Mouse (Mus musculus) stomach, embryonic 14.5 days (tissue): ENCODE results near the gene Trmt1l. TPM values are rescaled to one million over a fixed set of nuclear protein-coding genes. Genes with fewer than 3 reads are reported as not detected.

Source experiments
- ATAC-seq: fragments of 200-750 bp; cut with Nextera tagmentation; 2 replicates; pipeline ENCODE4 v1.8.0; 2017; ENCODE audit warnings: low read depth, moderate TSS enrichment; ENCODE audit not compliant: insufficient number of reproducible peaks, insufficient read depth, low FRiP score
- H3K27ac ChIP-seq: fragments of 300-500 bp; sonication (generic); 2 replicates; pipeline ENCODE4 v1.5.1; 2014; ENCODE audit warnings: mild to moderate bottlenecking, low read length, moderate library complexity, mixed read lengths
- H3K27me3 ChIP-seq: fragments of 300-500 bp; sonication (generic); 2 replicates; pipeline ENCODE4 v1.6.1; 2014; ENCODE audit warnings: low read length, control low read depth, mixed read lengths; ENCODE audit not compliant: control insufficient read depth, insufficient read depth
- H3K36me3 ChIP-seq: fragments of 300-500 bp; sonication (generic); 2 replicates; pipeline ENCODE4 v1.6.1; 2014; ENCODE audit warnings: mild to moderate bottlenecking, control low read depth, low read length, moderate library complexity, mixed read lengths; ENCODE audit not compliant: control insufficient read depth, insufficient read depth
- H3K4me1 ChIP-seq: fragments of 300-500 bp; sonication (generic); 2 replicates; pipeline ENCODE4 v1.6.1; 2014; ENCODE audit warnings: low read length, control low read depth, mixed read lengths; ENCODE audit not compliant: control insufficient read depth, insufficient read depth
- H3K4me2 ChIP-seq: fragments of 300-500 bp; sonication (generic); replicated peaks from 2 replicates; pipeline ENCODE4 v1.6.1; 2014; ENCODE audit warnings: low read depth, low read length, control low read depth
- H3K4me3 ChIP-seq: fragments of 300-500 bp; sonication (generic); 2 replicates; pipeline ENCODE4 v1.5.1; 2014; ENCODE audit warnings: low read depth, low read length, control low read depth
- H3K9ac ChIP-seq: fragments of 300-500 bp; sonication (generic); replicated peaks from 2 replicates; pipeline ENCODE4 v1.6.1; 2014; ENCODE audit warnings: low read depth, mild to moderate bottlenecking, control low read depth, low read length, moderate library complexity, mixed read lengths
- H3K9me3 ChIP-seq: fragments of 300-500 bp; sonication (generic); 2 replicates; pipeline ENCODE4 v1.6.1; 2016; ENCODE audit warnings: low read depth, low read length, control low read depth; ENCODE audit not compliant: control insufficient read depth
- WGBS: fragments of 180-500 bp; shearing (Covaris S2); extraction: QIAGEN DNeasy Blood & Tissue Kit; methylation state at CpG from one replicate; pipeline ENCODE4 v1.1.7; 2014; 5-methylcytosine and 5-hydroxymethylcytosine counted together
- polyA plus RNA-seq: library from polyadenylated mRNA; unstranded; fragments of >200 nt; fragmentation: Nextera tagmentation; extraction: Ambion mirVana; gene quantifications from 2 replicates; pipeline ENCODE4 v1.2.1, GENCODE M21; 2014

Trmt1l gene
- polyA plus RNA-seq, 1 experiment from 2014 or later: 44.7 TPM

DNA sequence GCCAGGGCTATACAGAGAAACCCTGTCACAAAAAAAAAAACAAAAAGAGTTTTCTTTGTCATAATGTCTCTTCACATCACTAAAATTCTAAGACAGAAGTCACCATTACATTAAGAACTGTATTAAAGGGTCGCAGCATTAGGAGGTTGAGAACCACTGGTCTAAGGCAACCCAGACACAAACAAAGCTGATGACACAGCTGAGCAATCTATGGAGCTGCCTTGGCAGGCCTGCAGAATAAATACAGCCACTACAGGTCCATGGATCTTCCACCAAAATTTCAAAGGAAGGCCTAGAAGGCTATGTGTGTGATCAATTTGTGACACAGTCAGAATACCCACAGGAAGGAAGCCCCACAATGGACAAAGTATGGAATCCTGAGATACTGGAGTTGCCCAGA, 54.2 kb downstream of the Trmt1l start:
- Histone ChIP-seq H3K9ac (no peak overlapping the region), H3K36me3 (peaks cover 11% of the 10 kb centered on the region)

DNA sequence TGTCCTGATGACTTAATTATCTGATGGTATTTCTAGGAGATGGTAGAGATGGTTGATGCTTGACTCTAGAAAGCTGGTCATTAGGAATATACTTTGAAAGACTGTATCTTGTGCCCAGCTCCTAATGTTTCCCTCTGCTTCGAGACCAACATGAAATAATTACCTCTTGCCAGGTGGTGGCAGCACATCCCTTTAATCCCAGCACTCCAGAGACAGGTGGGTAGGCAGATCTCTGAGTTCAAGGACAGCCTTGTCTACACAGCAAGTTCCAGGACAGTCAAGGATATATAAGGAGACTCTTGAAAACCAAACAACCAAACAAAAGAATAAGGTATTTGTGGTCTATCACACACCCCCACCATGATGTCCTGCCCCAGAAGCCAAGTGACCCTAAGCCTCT, 55.2 kb downstream of the Trmt1l start:
- ATAC-seq: no peak
- Histone ChIP-seq H3K27me3 (no peaks in the 10 kb centered on the region), H3K4me1 (0 out of 2 replicates have a peak, but pooled peaks cover 4% of the 10 kb centered on the region), H3K27ac (no peak overlapping the region), H3K9ac (no peak overlapping the region), H3K9me3 (no peaks in the 10 kb centered on the region), H3K36me3 (peaks cover 6% of the 10 kb centered on the region), H3K4me2 (no peak overlapping the region), H3K4me3 (no peak overlapping the region)
- WGBS: 54% methylated on average over 1 of the region's 1 CpGs

More for the DNA sequence above, 54.2 kb downstream of the Trmt1l start:
- ATAC-seq: no peak
- Histone ChIP-seq H3K4me3 (no peak overlapping the region), H3K27me3 (no peaks in the 10 kb centered on the region), H3K4me2 (no peak overlapping the region), H3K27ac (no peak overlapping the region), H3K9me3 (no peaks in the 10 kb centered on the region), H3K4me1 (0 out of 2 replicates have a peak, but pooled peaks cover 4% of the 10 kb centered on the region)
- 94% methylated on average over 1 of the region's 1 CpGs for WGBS

DNA sequence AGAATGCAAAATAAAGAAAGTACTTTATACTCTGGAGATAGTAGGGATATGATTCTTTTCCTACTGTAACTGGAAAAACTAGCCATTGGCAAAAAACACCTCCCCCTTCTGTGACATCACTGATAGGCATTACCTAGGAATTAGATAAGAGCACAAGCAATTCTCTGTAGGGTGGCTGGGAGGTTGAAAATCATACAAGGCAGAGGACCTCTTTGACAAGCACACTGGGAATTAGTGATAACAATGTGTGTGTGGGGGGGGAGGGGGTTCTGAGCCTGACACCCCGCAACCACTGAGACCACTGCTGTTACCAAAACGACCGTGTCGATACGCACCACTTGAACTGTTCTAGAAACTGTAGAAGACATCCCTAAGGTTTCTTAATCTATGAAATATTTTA, 56.4 kb downstream of the Trmt1l start:
- Histone ChIP-seq H3K27ac (no peak overlapping the region), H3K36me3 (peaks cover 6% of the 10 kb centered on the region), H3K27me3 (no peaks in the 10 kb centered on the region), H3K9me3 (no peaks in the 10 kb centered on the region), H3K4me3 (no peak overlapping the region), H3K4me2 (no peak overlapping the region), H3K9ac (no peak overlapping the region), H3K4me1 (0 out of 2 replicates have a peak, but pooled peaks cover 4% of the 10 kb centered on the region)
- no peak for ATAC-seq
- 92% methylated on average over 5 of the region's 5 CpGs for WGBS

DNA sequence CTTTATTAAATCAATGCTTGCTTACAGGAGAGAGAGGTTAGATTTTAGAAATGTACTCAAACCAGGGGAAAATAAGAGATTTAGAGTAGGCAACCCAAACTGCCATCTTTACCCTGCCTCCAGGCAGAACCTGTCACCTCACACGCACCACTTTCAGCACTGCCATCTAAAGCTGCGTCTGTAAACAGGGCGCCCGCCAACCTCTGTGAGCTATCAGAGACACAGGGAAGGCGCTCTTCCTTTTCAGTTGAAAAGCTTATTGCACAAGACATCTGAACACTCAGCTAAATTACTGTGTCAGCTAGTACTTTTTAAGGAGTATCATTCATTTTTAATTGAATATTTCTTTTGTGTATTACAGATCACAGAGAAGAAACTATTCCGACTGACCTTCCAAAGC, 61.5 kb downstream of the Trmt1l start:
- no peaks in the 10 kb centered on the region for H3K36me3 ChIP-seq
- H3K27me3 ChIP-seq: no peaks in the 10 kb centered on the region
- 72% methylated on average over 6 of the region's 6 CpGs for WGBS
- no peaks in the 10 kb centered on the region for H3K9me3 ChIP-seq
- H3K4me2 ChIP-seq: no peak overlapping the region
- no peak overlapping the region for H3K9ac ChIP-seq
- H3K4me1 ChIP-seq: peaks cover 2% of the 10 kb centered on the region; the same call in 1 of the 2 replicates
- no peak overlapping the region for H3K4me3 ChIP-seq
- no peak overlapping the region for H3K27ac ChIP-seq
- no peak for ATAC-seq

DNA sequence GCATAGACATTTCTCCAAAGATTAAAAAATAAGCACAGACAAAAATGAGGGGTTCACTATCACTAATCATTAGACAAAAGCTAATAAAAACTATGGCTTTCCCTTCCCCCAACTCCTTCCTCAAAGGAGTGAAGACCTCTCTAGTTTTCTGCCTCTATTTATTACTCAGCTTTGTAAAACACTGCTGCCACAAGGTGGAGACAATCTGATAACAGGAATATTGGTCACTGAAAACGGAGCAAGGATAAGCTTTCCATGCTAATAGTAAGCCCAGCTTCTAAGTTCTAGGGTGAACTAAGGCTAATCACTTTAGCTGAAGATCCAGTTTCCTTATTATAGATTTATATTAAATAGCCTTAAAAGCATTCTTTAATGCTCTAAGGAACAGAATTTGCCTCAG, 64.1 kb downstream of the Trmt1l start:
- Histone ChIP-seq H3K36me3 (no peaks in the 10 kb centered on the region), H3K4me3 (no peak overlapping the region), H3K27me3 (no peaks in the 10 kb centered on the region), H3K9me3 (no peaks in the 10 kb centered on the region), H3K9ac (no peak overlapping the region), H3K4me1 (peaks cover 8% of the 10 kb centered on the region; the same call in 1 of the 2 replicates), H3K4me2 (no peak overlapping the region), H3K27ac (no peak overlapping the region)
- WGBS: 31% methylated on average over 1 of the region's 1 CpGs
- no peak for ATAC-seq

DNA sequence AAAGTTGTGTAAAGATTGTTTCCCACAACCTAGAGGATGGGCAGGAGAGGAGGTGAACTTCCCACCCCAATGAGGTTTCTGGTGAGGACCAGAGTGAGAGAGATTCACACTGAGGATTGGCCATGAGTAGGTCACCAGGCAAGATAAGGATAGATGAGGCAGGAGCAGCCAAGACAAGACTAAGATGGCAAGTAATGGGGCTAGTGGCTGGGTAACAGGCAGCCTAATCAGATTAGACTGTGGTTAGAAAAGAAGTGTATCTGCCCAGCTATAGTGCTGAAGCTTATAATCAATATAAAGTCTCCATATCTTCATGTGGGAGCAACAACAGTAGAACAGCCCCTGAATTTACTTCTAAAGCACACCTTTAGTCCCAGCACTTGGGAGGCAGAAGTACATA, 65.5 kb downstream of the Trmt1l start:
- no peak overlapping the region for H3K27ac ChIP-seq

DNA sequence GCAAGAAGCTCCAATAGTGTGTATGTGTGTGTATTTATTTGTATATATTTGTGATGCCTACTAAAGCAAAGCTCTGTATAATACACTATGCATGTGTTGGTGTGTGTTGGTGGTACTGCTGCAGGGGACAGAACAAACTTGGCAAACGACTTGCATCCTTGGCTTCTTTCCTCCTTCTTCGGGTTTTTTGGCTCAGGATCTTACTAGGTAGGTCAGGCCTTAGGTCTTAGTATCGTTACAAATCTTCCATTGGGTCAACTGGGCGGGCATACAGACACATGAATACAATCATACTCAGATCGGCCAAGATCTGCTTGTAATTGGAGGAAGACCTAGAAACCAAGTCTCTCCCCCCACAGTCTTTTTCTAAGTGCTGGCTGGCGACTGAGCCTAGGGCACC, 66.4 kb downstream of the Trmt1l start:
- Histone ChIP-seq H3K9ac (no peak overlapping the region), H3K4me2 (no peak overlapping the region), H3K27me3 (no peaks in the 10 kb centered on the region), H3K4me3 (no peak overlapping the region), H3K27ac (no peak overlapping the region), H3K4me1 (peaks cover 16% of the 10 kb centered on the region), H3K36me3 (no peaks in the 10 kb centered on the region), H3K9me3 (no peaks in the 10 kb centered on the region)
- no peak for ATAC-seq
- 71% methylated on average over 6 of the region's 6 CpGs for WGBS

More for the DNA sequence above, 65.5 kb downstream of the Trmt1l start:
- Histone ChIP-seq H3K27me3 (no peaks in the 10 kb centered on the region), H3K9ac (no peak overlapping the region), H3K4me3 (no peak overlapping the region), H3K9me3 (no peaks in the 10 kb centered on the region), H3K4me1 (peaks cover 14% of the 10 kb centered on the region), H3K36me3 (no peaks in the 10 kb centered on the region), H3K4me2 (no peak overlapping the region)
- ATAC-seq: no peak

DNA sequence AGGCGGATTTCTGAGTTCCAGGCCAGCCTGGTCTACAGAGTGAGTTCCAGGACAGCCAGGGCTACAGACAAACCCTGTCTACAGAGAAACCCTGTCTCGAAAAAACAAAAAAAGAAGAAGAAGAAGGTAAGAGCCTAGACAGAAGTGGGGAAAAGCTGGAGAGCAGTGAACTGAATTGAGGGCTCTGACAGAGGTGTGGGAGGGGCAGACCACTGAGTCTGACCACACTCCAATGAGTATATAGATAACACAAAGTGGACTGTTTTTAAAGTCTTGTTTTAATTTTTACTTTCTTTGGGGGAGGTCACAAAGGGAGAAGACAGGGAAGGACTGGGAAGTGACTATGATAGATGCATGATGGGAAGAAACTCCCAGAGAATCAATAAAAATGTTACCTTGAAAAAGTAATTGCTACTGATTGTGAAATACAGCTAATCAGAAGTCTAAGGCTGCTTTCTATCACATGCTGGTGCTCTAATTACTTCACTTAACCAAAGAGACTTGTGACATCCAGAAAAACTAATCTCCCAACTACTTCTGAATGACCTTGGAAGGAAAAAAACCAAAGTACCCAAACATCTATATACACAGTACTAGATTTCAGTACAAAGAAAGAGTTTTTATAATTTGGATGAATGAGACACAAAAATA, 67.4 kb downstream of the Trmt1l start:
- Histone ChIP-seq H3K4me2 (no peak overlapping the region), H3K27ac (no peak overlapping the region), H3K36me3 (no peaks in the 10 kb centered on the region), H3K9me3 (no peaks in the 10 kb centered on the region), H3K4me1 (peaks cover 16% of the 10 kb centered on the region), H3K27me3 (no peaks in the 10 kb centered on the region), H3K9ac (no peak overlapping the region), H3K4me3 (no peak overlapping the region)
- ATAC-seq: no peak
- 88% methylated on average over 2 of the region's 2 CpGs for WGBS

DNA sequence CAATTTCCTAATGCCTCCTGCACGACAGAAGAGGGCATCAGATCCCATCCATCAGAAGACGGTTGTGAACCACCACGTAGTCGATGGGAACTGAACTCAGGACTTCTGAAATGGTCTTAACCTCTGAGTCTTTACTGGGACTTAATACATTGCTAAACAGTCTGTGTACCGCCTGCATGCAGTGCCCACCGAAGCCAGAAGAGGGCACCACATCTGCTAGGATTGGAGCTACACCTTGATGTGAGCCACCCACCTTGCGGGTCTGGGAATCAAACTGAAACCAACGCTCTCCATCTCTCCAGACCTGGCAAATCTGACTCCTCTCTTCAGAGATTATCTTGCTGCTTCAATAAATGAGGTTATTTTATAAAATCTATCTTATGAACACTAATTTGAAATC, 68.7 kb downstream of the Trmt1l start:
- H3K9me3 ChIP-seq: no peaks in the 10 kb centered on the region
- WGBS: 84% methylated on average over 8 of the region's 8 CpGs
- H3K27me3 ChIP-seq: no peaks in the 10 kb centered on the region
- no peak overlapping the region for H3K9ac ChIP-seq
- no peaks in the 10 kb centered on the region for H3K36me3 ChIP-seq
- no peak overlapping the region for H3K4me2 ChIP-seq
- no peak for ATAC-seq
- no peak overlapping the region for H3K27ac ChIP-seq
- no peak overlapping the region for H3K4me3 ChIP-seq
- H3K4me1 ChIP-seq: peaks cover 16% of the 10 kb centered on the region
